In genomic region chr13:29528344-29528743, GRCm38 (mm10) we compare ENCODE assay signal across 12 mouse cellular contexts.
"Had no signal": no experiment of that assay in that cellular context is flagged by ENCODE, and none has a peak within 500 bp of the region (broad histone marks: within the 10 kb centered on the region; RNA-seq: fewer than 3 reads in every experiment).

No protein-coding gene starts in this region.

- H3K27ac ChIP-seq: kidney, postnatal 0 days; layer of hippocampus, adult 2 months had no signal

- H3K4me3 ChIP-seq: layer of hippocampus, adult 2 months had no signal

- H3K4me2 ChIP-seq: midbrain, embryonic 11.5 days had no signal

- ATAC-seq: intestine, postnatal 0 days had no signal

- DNase-seq: kidney, adult 2 months; kidney, postnatal 25 days; layer of hippocampus, adult 9-11 months; lung, adult 2 months; lung, postnatal 14 days; lung, postnatal 4 days; midbrain, embryonic 14.5 days; thymus, postnatal 25 days had no signal
